Mouse (Mus musculus): ENCODE data around the gene Tor1b. TPM values are rescaled to one million over a fixed set of nuclear protein-coding genes. Genes with fewer than 3 reads are reported as not detected.
"Not testable (repeated sequence)": the region's sequence is repeated elsewhere in the genome, so short reads cannot be mapped to it uniquely, and the experiment has no call there.

Tor1b gene
- polyA plus RNA-seq, 1 experiment: 14.3 TPM

GRCm38 (mm10) chr2:30929483-30930045, 23.2 kb upstream of the Tor1b start, which contains the start of gene Ptges:
Ptges (minus strand) TSS chr2:30929863.
- DNase-seq (ENCODE audit: low read depth, low spot score): peak; percentile 79
- WGBS: 2% methylated on average over 23 of the region's 23 CpGs

- WGBS: 90% methylated on average over 2 of the region's 2 CpGs
- DNase-seq (ENCODE audit: low read depth, low spot score): not testable (repeated sequence)
Measured at GRCm38 (mm10) chr2:30930846-30931245, 21.9 kb upstream of the Tor1b start.

GRCm38 (mm10) chr2:30931922-30932321, 20.8 kb upstream of the Tor1b start:
- 79% methylated on average over 3 of the region's 3 CpGs for WGBS
- no peak for DNase-seq (ENCODE audit: low read depth, low spot score)

- 85% methylated on average over 6 of the region's 6 CpGs for WGBS
Measured at GRCm38 (mm10) chr2:30933032-30933431, 19.7 kb upstream of the Tor1b start.

GRCm38 (mm10) chr2:30933917-30934450, 18.8 kb upstream of the Tor1b start:
- DNase-seq (ENCODE audit: low read depth, low spot score): no peak
- 19% methylated on average over 7 of the region's 7 CpGs for WGBS

More at GRCm38 (mm10) chr2:30933032-30933431, 19.7 kb upstream of the Tor1b start:
- no peak for DNase-seq (ENCODE audit: low read depth, low spot score)

GRCm38 (mm10) chr2:30936808-30937207, 16.0 kb upstream of the Tor1b start:
- WGBS: 72% methylated on average over 3 of the region's 3 CpGs
- DNase-seq (ENCODE audit: low read depth, low spot score): no peak

GRCm38 (mm10) chr2:30937731-30938130, 15.0 kb upstream of the Tor1b start:
- 37% methylated on average over 8 of the region's 8 CpGs for WGBS
- DNase-seq (ENCODE audit: low read depth, low spot score): no peak

GRCm38 (mm10) chr2:30938574-30938991, 14.2 kb upstream of the Tor1b start:
- 24% methylated on average over 4 of the region's 4 CpGs for WGBS
- no peak for DNase-seq (ENCODE audit: low read depth, low spot score)

- 82% methylated on average over 5 of the region's 5 CpGs for WGBS
Measured at GRCm38 (mm10) chr2:30941586-30941985, 11.2 kb upstream of the Tor1b start.

GRCm38 (mm10) chr2:30942116-30942515, 10.6 kb upstream of the Tor1b start:
- WGBS: 17% methylated on average over 7 of the region's 7 CpGs
- DNase-seq (ENCODE audit: low read depth, low spot score): not testable (repeated sequence)

More at GRCm38 (mm10) chr2:30941586-30941985, 11.2 kb upstream of the Tor1b start:
- DNase-seq (ENCODE audit: low read depth, low spot score): no peak

- DNase-seq (ENCODE audit: low read depth, low spot score): no peak
- under 1% methylated on average over 16 of the region's 16 CpGs for WGBS
Measured at GRCm38 (mm10) chr2:30942603-30943011, 10.2 kb upstream of the Tor1b start.

- DNase-seq (ENCODE audit: low read depth, low spot score): no peak
- 25% methylated on average over 5 of the region's 5 CpGs for WGBS
Measured at GRCm38 (mm10) chr2:30952457-30952823, 319 bp upstream of the Tor1b start.

- WGBS: 29% methylated on average over 6 of the region's 6 CpGs
- DNase-seq (ENCODE audit: low read depth, low spot score): no peak
Measured at GRCm38 (mm10) chr2:30954797-30955196, 2.0 kb downstream of the Tor1b start.

- 77% methylated on average over 4 of the region's 4 CpGs for WGBS
- DNase-seq (ENCODE audit: low read depth, low spot score): no peak
Measured at GRCm38 (mm10) chr2:30957511-30957910, 4.8 kb downstream of the Tor1b start.

- WGBS: 46% methylated on average over 14 of the region's 14 CpGs
- DNase-seq (ENCODE audit: low read depth, low spot score): peak; percentile 81
Measured at GRCm38 (mm10) chr2:30958726-30959125, 6.0 kb downstream of the Tor1b start.

GRCm38 (mm10) chr2:30959856-30960255, 7.1 kb downstream of the Tor1b start:
- 35% methylated on average over 5 of the region's 5 CpGs for WGBS

GRCm38 (mm10) chr2:30962570-30963254, 10.0 kb downstream of the Tor1b start:
- WGBS: 78% methylated on average over 11 of the region's 11 CpGs
- no peak for DNase-seq (ENCODE audit: low read depth, low spot score)

More at GRCm38 (mm10) chr2:30959856-30960255, 7.1 kb downstream of the Tor1b start:
- DNase-seq (ENCODE audit: low read depth, low spot score): no peak

- 86% methylated on average over 8 of the region's 8 CpGs for WGBS
Measured at GRCm38 (mm10) chr2:30965627-30966026, 12.9 kb downstream of the Tor1b start.

GRCm38 (mm10) chr2:30966826-30967225, 14.1 kb downstream of the Tor1b start:
- WGBS: 3% methylated on average over 16 of the region's 16 CpGs
- no peak for DNase-seq (ENCODE audit: low read depth, low spot score)

More at GRCm38 (mm10) chr2:30965627-30966026, 12.9 kb downstream of the Tor1b start:
- DNase-seq (ENCODE audit: low read depth, low spot score): no peak

- 3% methylated on average over 59 of the region's 59 CpGs for WGBS
- no peak for DNase-seq (ENCODE audit: low read depth, low spot score)
Measured at GRCm38 (mm10) chr2:30967352-30968327, 14.9 kb downstream of the Tor1b start, which contains the start of gene Tor1a. Tor1a (minus strand) TSS chr2:30967933.
